Mouse (Mus musculus): ENCODE measurements around the gene Tmem132b. TPM values are rescaled to one million over a fixed set of nuclear protein-coding genes. Genes with fewer than 3 reads are reported as not detected.

Tmem132b gene
- polyA plus RNA-seq, 1 experiment: not detected

DNA sequence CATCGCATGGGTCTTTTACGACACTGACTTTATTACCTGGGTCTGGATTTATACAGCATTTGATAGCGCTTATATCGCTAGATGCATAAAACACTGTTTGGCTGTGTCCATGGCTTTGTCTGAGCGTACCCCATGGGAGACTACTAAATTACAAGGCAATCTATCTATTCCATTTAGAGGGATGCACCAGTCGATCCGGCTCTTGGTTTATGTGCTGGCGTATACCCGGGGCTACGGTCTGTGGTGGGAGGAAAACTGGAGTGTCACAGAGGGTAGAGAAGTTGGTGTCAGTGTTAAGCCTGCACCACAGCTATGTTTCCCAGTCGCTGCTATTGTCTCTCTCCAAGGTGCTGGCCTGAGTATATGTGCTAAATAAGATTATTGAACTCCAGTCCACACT lies 34.2 kb downstream of the Tmem132b start:
- Histone ChIP-seq H3K4me1 (no peaks in the 10 kb centered on the region), H3K36me3 (replicated peaks; ENCODE audit: low read length) (no peaks in the 10 kb centered on the region), H3K4me3 (replicated peaks) (no peak overlapping the region), H3K9me3 (peaks cover 25% of the 10 kb centered on the region), H3K27me3 (replicated peaks) (no peaks in the 10 kb centered on the region)
- no peak for TF ChIP-seq FLI1 (IDR thresholded peaks at IDR 0.05; ENCODE audit: low read length)
- TF ChIP-seq GATA1 (IDR thresholded peaks at IDR 0.05; ENCODE audit: borderline replicate concordance, low read length): no peak

DNA sequence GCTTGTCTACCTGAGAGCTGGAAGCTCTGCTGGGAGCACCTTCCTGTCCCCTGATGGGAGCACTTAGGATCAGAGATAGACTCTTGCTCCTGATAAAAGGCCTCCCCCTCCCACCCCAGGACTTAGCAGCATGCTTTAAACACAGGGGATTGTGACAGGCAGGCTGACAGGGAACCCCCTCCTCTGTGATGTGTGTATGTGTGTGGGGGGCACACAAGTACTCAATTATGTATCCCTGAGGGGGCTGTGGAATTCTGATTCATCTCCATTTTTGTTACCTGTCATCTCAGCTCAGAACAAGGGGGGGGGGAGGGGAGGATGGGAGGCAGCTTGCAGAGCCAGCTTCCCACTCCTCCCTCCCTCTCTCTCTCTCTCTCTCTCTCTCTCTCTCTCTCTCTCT lies 36.9 kb downstream of the Tmem132b start:
- Histone ChIP-seq H3K9me3 (peaks cover 23% of the 10 kb centered on the region), H3K4me3 (replicated peaks) (no peak overlapping the region), H3K36me3 (replicated peaks; ENCODE audit: low read length) (no peaks in the 10 kb centered on the region), H3K27me3 (replicated peaks) (no peaks in the 10 kb centered on the region), H3K4me1 (no peaks in the 10 kb centered on the region)
- TF ChIP-seq GATA1 (IDR thresholded peaks at IDR 0.05; ENCODE audit: borderline replicate concordance, low read length) (no peak), FLI1 (IDR thresholded peaks at IDR 0.05; ENCODE audit: low read length) (no peak)

GRCm38 (mm10) chr5:125572011-125572410 lies 40.4 kb downstream of the Tmem132b start:
- Histone ChIP-seq H3K36me3 (replicated peaks; ENCODE audit: low read length) (no peaks in the 10 kb centered on the region), H3K27me3 (replicated peaks) (no peaks in the 10 kb centered on the region), H3K4me1 (no peaks in the 10 kb centered on the region), H3K9me3 (peaks cover 21% of the 10 kb centered on the region), H3K4me3 (replicated peaks) (no peak overlapping the region)
- TF ChIP-seq GATA1 (IDR thresholded peaks at IDR 0.05; ENCODE audit: borderline replicate concordance, low read length) (no peak), FLI1 (IDR thresholded peaks at IDR 0.05; ENCODE audit: low read length) (no peak)

- Histone ChIP-seq H3K9me3 (peaks cover 28% of the 10 kb centered on the region), H3K4me3 (replicated peaks) (no peak overlapping the region)
Observed at GRCm38 (mm10) chr5:125574886-125575285, 43.3 kb downstream of the Tmem132b start.

DNA sequence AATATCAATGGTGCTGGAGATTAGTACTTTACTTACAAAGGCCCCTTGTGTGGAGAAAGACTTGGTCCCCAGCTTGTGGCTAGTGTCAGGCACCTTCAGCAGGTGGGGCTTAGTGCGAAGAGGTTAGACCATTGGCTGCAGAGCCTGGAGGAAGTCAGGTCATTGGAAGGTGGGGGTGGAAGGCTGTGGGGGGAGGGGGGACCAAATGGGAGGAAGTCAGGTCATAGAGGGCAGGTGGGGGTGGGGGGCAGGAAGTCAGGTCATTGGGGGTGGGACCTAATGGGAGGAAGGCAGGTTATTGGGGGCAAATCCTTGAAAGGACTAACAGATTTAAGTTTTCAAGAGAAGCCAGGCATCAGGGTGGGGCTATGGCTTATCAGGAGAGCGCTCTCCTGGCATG lies 44.3 kb downstream of the Tmem132b start:
- Histone ChIP-seq H3K36me3 (replicated peaks; ENCODE audit: low read length) (no peaks in the 10 kb centered on the region), H3K27me3 (replicated peaks) (no peaks in the 10 kb centered on the region), H3K4me3 (replicated peaks) (no peak overlapping the region), H3K4me1 (no peaks in the 10 kb centered on the region), H3K9me3 (peaks cover 30% of the 10 kb centered on the region)
- no peak for TF ChIP-seq FLI1 (IDR thresholded peaks at IDR 0.05; ENCODE audit: low read length)
- no peak for TF ChIP-seq GATA1 (IDR thresholded peaks at IDR 0.05; ENCODE audit: borderline replicate concordance, low read length)

More at GRCm38 (mm10) chr5:125574886-125575285, 43.3 kb downstream of the Tmem132b start:
- Histone ChIP-seq H3K36me3 (replicated peaks; ENCODE audit: low read length) (no peaks in the 10 kb centered on the region), H3K4me1 (no peaks in the 10 kb centered on the region), H3K27me3 (replicated peaks) (no peaks in the 10 kb centered on the region)
- TF ChIP-seq GATA1 (IDR thresholded peaks at IDR 0.05; ENCODE audit: borderline replicate concordance, low read length) (no peak), FLI1 (IDR thresholded peaks at IDR 0.05; ENCODE audit: low read length) (no peak)

DNA sequence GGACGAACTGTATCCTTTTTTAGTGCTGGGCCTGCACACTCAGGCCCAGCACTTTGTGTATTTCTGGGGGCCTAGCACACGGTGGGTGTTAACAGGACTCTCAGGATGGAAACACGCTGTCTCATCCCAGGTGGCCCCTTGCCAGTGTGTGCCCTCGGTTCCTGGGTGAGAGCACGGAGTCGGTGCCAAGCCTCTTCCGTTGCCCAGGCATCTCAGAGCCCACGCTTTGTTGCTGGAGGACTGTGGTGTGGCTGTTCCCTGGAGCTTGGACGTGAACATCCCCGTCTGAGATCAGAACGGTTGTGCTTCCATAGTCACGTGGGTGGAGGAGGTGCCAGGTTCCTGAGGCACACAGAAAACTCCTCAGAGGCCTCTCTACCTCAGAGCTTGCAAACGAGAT lies 47.1 kb downstream of the Tmem132b start:
- H3K4me1 ChIP-seq: no peaks in the 10 kb centered on the region
- no peaks in the 10 kb centered on the region for H3K36me3 ChIP-seq (replicated peaks; ENCODE audit: low read length)
- no peak overlapping the region for H3K4me3 ChIP-seq (replicated peaks)
- no peaks in the 10 kb centered on the region for H3K27me3 ChIP-seq (replicated peaks)
- H3K9me3 ChIP-seq: peaks cover 21% of the 10 kb centered on the region
- no peak for TF ChIP-seq GATA1 (IDR thresholded peaks at IDR 0.05; ENCODE audit: borderline replicate concordance, low read length)
- no peak for TF ChIP-seq FLI1 (IDR thresholded peaks at IDR 0.05; ENCODE audit: low read length)

DNA sequence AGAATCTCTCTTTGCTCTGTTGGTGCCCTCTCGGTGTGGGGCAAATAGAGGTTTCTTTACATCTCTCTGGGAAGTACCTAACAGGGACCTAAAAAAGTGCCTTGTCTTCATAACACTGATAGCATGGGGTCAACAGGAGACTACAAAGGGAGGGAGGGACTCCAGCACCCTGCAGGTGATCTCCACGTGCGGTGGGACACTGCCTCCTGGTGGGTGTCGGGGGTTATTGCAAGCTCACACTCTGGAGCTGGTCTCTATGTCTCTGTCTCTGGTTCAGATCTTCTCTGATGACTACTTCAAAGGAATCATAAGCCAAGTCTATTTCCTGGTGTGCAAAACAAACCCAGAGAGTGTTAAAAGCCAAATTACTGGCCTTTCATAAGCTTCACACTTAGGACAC lies 47.6 kb downstream of the Tmem132b start:
- Histone ChIP-seq H3K4me1 (no peaks in the 10 kb centered on the region), H3K36me3 (replicated peaks; ENCODE audit: low read length) (no peaks in the 10 kb centered on the region), H3K4me3 (replicated peaks) (no peak overlapping the region), H3K27me3 (replicated peaks) (no peaks in the 10 kb centered on the region), H3K9me3 (peaks cover 21% of the 10 kb centered on the region)
- no peak for TF ChIP-seq FLI1 (IDR thresholded peaks at IDR 0.05; ENCODE audit: low read length)
- TF ChIP-seq GATA1 (IDR thresholded peaks at IDR 0.05; ENCODE audit: borderline replicate concordance, low read length): no peak

DNA sequence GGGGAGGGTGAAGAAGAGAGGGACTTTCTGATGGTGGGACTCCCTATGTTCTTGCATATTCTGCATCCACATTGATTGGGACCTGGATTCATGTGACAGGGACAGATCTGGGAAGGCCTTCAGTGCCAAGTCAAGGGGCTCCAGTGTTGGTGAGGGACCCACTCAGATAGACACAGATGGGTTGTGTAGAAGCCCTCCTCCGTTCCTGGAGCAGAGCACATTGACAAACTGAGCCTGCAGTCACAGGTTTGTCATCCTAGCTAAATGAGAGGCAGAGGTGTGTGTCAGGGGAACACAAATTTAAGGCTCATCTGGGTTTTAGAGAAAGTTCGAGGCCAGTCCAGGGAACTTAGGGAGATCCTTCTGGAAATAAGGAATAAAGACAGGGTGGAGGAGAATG lies 51.7 kb downstream of the Tmem132b start:
- no peak overlapping the region for H3K4me3 ChIP-seq (replicated peaks)
- peaks cover 33% of the 10 kb centered on the region for H3K9me3 ChIP-seq
- no peaks in the 10 kb centered on the region for H3K36me3 ChIP-seq (replicated peaks; ENCODE audit: low read length)
- no peaks in the 10 kb centered on the region for H3K4me1 ChIP-seq
- TF ChIP-seq FLI1 (IDR thresholded peaks at IDR 0.05; ENCODE audit: low read length): no peak
- no peak for TF ChIP-seq GATA1 (IDR thresholded peaks at IDR 0.05; ENCODE audit: borderline replicate concordance, low read length)
- H3K27me3 ChIP-seq (replicated peaks): peaks cover 3% of the 10 kb centered on the region

- peaks cover 5% of the 10 kb centered on the region for H3K27me3 ChIP-seq (replicated peaks)
- no peaks in the 10 kb centered on the region for H3K36me3 ChIP-seq (replicated peaks; ENCODE audit: low read length)
- peaks cover 30% of the 10 kb centered on the region for H3K9me3 ChIP-seq
- no peak for TF ChIP-seq GATA1 (IDR thresholded peaks at IDR 0.05; ENCODE audit: borderline replicate concordance, low read length)
- no peak for TF ChIP-seq FLI1 (IDR thresholded peaks at IDR 0.05; ENCODE audit: low read length)
- no peaks in the 10 kb centered on the region for H3K4me1 ChIP-seq
- H3K4me3 ChIP-seq (replicated peaks): no peak overlapping the region
Observed at GRCm38 (mm10) chr5:125583836-125584235, 52.3 kb downstream of the Tmem132b start.

DNA sequence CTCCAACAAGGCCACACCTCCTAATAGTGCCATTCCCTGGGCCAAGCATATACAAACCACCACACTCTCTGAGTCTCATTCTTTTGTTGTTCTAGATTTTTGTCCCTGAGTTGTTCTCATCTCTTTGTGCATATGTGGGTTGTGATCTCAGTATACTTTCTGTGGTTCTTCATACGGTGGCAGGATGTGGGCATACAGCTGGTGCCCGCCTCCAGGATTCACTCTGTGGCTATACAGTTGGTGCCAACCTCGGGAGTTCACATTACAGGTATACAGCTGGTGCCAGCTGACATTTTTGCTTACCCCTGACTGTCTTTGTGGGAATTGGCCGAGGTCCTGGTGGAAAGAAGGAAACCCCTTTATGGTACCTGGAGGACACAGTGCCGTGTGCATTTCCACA lies 53.6 kb downstream of the Tmem132b start:
- peaks cover 3% of the 10 kb centered on the region; the same call in 1 of the 2 replicates for H3K4me1 ChIP-seq
- peaks cover 10% of the 10 kb centered on the region for H3K27me3 ChIP-seq (replicated peaks)
- H3K4me3 ChIP-seq (replicated peaks): no peak overlapping the region
- TF ChIP-seq FLI1 (IDR thresholded peaks at IDR 0.05; ENCODE audit: low read length) (no peak), GATA1 (IDR thresholded peaks at IDR 0.05; ENCODE audit: borderline replicate concordance, low read length) (no peak)
- H3K36me3 ChIP-seq (replicated peaks; ENCODE audit: low read length): no peaks in the 10 kb centered on the region
- H3K9me3 ChIP-seq: peaks cover 26% of the 10 kb centered on the region

DNA sequence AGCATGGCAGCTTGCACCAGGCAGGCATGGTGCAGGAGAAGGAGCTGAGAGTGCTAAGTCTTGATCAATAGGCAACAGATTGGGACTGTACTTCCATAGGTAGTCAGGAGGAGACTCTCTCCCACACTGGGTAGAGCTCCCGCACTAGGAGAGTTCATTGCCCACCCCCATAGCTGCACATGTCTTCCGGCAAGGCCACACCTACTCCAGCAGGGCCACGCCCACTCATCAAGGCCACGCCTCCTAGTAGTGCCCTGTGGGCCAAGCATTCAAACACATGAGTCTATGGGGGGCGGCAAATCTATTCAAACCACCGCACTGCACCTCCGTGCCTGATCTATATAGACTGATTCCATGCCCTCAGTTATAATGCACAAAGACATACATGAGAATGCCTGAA lies 56.6 kb downstream of the Tmem132b start:
- Histone ChIP-seq H3K36me3 (replicated peaks; ENCODE audit: low read length) (no peaks in the 10 kb centered on the region), H3K4me1 (peaks cover 3% of the 10 kb centered on the region; the same call in 1 of the 2 replicates), H3K9me3 (peaks cover 12% of the 10 kb centered on the region), H3K27me3 (replicated peaks) (peaks cover 16% of the 10 kb centered on the region), H3K4me3 (replicated peaks) (no peak overlapping the region)
- no peak for TF ChIP-seq FLI1 (IDR thresholded peaks at IDR 0.05; ENCODE audit: low read length)
- no peak for TF ChIP-seq GATA1 (IDR thresholded peaks at IDR 0.05; ENCODE audit: borderline replicate concordance, low read length)
